Mouse (Mus musculus) ZHBTc4 (cell line): ENCODE measurements around the gene Plxdc1.
A peak's percentile ranks its signal among the peaks of the same experiment; 100 is the strongest.

ENCODE experiments used
- DNase-seq: peaks from one replicate; pipeline ENCODE4 v3.0.0-alpha.2; 2011; ENCODE audit warnings: low read depth, low spot score

Gene Plxdc1

DNA sequence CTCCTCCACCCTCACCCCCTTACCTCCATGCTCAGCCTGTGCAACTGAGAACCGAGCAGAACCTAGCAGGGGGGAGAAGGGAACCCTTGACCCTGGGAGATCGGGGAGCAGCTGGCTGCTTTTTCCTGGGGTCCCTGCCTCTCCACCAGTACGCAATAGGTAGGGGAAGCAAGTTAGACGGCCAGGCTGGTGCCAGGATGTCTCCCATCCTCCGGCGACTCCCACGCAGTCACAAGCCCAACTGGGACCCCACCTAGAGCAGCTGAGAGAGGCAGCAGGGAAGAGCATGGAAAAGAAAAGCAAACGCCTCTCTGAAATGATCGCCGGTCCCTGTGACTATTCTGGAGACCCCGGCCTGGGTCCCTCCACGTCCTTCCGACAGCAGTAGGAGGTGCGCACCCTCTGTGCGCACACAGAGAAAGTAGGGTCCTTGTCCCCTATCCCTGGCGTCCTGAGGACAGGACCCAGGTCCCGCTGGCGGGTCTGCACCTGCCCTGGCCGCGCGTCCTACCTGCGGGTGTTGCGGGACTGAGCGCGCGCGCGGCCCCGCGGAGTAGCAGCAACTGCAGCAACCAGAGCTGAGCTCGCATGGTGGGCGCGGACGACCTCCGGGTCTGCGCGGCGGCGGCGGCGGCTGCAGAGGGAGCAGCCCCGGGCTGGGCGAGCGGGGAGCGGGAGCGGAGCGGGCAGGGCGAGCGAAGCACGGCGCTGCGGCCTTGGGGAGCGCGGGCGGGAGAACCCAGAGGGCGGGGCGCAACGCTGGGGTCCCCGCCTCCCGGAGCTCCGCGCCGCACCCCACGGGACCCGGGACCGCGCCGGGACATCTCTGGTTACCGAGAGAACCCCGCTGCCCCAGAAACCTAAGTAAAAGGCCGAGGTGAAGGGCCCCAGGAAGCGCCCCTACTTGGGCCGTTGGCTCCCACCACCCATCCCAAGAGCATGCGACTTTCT is at the start of gene Plxdc1:
Plxdc1 (minus strand) TSS at position 718 of the 951 bp plus-strand sequence.
- DNase-seq: peak; percentile 54

DNA sequence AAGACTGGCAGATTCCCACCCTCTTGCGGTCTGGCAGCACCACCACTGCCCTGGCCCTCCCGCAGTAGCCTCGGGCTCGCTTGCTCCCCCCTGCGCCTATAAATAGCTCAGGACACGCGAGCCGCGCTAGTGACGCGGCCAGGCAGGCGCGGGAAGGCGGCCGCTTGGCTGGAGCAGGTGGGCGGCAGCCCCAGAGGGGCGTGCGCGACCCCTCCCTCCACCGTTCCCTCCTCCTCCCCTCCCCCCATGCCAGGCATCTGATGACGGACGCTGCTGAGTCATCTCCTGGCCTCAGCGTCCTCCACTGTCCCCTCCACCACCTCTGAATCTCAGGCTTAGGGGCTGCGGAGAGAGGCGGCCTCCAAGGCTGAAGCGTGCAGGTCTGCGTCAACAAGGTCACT is 49.7 kb upstream of the Plxdc1 start:
- no peak for DNase-seq

DNA sequence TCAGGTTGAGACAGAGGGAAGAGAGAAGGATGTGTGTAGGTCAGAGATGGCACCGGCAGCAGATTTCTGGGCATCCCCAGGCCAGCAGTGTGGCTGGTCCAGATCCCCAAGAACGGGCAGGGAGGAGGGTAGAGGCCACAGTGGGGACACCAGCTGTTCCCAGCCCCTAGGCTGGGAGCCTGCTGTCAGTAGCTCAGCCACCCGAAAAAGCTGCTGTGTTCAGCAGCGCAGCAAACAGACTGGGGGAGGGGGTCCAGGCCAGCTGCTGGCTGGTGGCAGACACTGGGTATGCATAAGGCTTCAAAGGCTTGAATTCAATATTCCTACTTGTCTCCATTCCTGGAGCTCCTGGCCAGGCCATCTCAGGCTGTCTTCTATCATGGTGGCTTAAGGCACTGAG is 48.6 kb upstream of the Plxdc1 start:
- no peak for DNase-seq

DNA sequence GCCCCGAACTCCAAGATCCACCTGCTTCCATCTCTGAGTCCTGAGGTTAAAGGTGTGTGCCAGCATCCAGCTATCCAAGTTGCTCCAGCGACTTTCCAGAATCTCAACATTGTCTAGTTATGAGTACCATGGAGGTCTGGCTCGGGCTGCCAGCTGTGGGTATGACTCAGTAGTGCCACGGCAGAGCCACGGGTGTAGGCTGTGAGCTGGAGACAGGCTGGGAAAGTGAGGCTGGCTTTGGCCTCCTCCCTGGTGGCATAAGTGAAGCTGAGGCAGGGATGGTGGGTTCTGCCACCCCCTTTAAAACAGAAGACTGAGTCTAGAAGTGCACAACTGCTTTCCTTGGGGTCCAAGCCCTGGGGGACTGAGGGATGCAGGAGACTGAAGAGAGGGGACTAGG is 47.8 kb upstream of the Plxdc1 start:
- DNase-seq: no peak

DNA sequence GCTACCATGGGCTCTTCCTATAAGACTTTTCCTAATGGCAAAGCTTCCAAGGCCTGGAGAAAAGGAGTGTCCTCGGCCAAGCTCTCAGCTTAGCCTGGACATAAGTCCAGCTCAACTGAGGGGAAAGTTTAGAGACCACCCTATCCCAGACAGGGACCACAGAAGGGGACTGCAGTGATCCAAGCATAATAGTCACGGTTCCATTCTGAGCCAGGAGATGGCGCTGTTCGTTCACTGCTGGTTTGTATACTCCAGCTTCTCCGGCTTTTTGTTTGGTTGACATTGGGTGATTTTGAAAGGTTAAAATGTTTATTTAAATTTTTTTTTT is 45.2 kb upstream of the Plxdc1 start:
- DNase-seq: peak; percentile 82

DNA sequence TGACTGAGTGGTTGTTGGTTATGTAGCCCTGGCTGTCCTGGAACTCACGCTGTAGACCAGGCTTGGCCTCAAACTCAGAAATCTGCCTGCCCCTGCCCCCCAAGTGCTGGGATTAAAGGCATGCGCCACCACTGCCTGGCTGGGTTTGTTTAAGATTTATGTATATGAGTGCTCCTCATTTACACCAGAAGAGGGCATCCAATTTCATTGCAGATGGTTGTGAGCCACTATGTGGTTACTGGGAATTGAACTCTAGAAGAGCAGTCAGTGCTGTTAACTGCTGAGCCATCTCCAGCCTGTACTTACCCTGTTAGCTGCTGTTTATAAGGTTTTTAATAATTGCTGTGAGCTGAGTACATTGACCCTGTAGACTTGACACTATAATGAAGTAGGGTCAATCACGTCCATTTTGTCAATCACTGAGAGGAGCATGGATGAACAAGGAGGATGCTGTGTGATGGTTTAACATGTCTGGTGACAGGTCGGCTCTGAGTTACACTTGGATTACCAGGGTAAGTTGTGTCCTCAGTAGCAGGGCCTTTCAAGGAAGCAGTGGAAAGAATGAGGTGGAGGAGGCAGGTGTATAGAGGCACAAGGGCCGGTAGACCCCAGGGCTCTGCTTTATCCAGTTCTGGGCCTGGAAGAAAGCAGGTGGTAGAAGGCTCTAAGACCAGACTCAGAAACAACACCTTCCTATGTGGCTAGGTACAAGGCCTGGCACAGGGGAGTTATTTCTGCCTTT is 44.6 kb upstream of the Plxdc1 start:
- peak; percentile 62 for DNase-seq

DNA sequence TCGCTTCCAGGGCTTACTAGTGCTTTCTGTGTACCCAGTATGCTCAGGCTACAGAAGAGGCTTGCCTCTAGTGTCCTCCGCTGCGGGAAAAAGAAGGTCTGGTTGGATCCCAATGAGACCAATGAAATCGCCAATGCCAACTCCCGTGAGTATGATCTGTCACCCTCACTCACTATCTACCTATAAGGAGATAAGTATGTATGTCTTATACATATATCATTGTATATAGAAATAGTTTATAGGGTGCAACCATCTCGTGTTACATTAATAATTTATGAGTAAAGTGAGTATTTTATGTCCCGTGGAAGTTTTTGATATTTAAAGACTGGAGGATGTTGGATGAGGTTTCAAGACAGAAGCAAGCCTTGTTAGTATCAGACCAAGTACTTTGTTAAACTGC is 41.5 kb upstream of the Plxdc1 start:
- no peak for DNase-seq

DNA sequence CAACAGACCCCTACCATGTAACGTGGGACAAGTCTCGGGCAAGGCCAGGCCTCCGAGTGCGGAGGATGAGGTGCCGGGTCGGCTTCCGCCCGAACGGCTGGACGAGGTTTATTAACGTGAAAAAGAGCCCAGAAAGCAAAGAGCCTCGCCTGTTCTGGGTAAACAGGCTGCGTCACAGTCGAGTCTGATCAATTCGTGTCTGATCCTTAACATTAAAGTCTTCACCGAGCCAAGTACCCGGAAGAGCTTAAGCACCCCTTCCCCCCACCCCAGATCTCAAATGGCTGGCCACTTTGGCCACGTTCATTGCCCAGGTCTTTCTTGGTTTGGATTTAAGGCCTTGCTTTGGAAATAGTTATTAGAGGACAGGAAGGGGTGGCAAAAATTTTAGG is 41.0 kb upstream of the Plxdc1 start:
- DNase-seq: no peak

DNA sequence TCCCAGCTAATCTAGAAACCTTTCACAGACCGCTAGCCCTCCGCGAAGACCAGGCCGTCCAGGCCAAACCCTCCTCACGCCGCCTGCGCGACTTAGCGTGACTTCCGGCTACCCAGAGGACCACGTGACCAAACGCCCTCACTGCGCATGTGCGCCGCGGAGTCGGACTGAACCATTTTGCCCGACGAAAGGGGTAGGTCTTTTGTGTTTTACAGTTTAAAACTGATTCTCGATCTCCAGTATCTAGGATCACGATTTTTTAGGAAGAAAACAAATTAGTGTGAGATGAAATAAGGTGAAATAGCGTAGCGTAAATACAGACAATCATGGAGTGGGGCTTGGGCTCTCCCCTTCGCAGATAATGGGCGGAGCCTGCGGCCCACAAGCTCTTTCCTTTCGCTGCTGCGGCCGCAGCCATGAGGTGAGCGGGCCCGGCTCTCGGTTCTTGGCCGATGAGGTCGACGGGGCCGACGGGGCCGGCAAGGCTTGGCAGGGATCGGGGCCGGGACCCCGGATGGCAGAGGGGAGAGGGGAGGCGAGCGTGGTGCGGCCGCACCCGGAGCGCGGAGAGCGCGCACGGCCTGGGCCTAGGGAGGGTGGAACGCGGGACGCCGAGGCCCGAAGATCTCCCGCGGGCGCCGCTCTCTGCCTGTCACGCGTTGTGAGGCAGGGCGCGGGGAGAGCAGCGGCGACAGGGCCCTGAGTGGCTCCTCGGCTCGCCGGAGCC is 40.5 kb upstream of the Plxdc1 start, which contains the start of gene Rpl19:
Rpl19 (plus strand) TSS at position 141 of the 727 bp plus-strand sequence.
- DNase-seq: peak; percentile 94

DNA sequence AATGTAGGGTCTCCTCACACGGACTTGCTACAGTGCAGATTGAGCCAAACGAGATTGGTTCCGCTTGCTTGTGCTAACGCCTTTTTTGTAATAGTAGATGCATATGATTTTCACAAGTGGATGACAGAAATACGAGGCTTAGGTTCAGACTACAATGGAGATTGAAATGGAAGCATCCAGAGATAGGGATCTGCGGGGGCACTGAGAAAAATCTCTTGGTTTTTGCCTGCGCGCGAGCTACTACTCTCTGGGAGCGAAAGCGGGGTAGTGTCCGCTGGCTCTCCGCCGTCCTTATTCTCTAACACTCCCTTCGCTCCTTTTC is 40.0 kb upstream of the Plxdc1 start:
- no peak for DNase-seq

DNA sequence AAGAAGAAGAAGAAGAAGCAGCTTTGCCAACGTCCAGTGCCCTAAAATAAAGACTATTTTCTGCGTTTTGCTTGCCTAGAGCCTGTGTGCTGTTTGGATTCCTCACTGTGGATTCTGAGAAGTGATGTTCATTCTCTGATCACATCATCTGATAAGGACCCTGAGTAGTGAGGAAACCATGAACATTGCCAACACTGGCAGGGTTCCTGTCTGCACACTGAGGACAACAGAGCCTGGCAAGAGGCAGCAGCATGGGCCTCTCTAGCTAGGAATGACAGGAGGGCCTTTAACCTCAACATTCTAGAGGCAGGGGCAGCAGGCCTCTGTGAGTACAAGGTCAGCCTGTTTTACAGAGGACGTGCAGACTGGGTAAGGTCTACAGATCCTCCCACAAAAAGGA is 38.3 kb upstream of the Plxdc1 start:
- no peak for DNase-seq

DNA sequence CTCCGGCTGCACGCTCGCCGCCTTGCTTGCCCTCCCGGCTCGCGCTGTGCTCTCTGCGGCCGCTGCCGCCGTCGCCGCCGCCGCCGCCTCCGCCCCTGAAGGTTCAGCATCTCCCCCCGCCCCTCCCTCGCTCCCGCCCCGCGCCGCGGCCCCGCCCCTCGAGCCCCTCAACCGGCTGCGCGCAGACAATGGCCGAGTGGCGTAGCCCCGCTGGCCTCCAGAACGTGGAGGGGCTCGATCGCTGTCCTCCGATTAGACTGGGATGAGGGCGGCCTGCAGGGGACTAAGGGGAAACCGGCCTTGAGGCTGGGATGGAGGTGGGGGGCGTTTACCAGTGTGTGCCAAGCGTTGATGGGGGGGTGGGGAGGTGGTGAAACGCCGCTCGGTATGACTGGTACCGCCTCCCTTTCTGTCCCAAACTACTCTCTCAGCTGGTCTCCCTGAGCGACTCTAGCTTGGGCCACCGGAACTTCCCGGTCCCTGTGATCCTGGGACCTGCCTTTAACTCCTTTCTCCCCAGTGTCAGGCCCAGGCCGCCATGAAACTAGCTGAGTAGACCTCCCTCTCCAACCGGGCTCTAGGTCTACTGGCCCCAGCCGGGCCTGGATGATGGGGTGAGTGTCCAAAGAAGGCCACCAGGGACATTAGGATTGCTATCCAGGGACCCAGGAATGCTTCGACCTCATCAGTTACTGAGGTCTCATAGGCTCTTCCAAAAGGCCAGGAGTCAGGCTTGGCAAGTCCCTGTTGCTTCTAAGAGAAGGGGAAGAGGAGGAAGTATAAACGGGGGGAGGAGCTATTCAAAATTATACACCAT is 36.5 kb upstream of the Plxdc1 start, which contains the start of gene Cacnb1:
Cacnb1 (minus strand) TSS at position 480 of the 817 bp plus-strand sequence.
- peak; percentile 79 for DNase-seq

DNA sequence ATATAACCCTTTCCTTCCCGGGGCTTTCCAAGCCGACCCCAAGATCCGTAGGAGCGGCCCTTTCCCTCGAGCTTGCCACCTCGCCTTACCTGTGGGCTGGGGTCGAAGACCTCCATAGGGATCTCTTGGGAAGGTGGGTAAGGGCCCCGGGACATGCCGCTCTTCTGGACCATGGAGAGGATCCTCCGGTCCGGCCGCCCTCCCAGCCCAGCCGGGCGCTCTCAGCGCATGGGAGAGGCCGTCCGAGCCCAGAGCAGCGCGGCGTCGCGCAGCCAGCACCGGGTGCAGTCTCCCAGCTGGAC is 36.0 kb upstream of the Plxdc1 start:
- no peak for DNase-seq

DNA sequence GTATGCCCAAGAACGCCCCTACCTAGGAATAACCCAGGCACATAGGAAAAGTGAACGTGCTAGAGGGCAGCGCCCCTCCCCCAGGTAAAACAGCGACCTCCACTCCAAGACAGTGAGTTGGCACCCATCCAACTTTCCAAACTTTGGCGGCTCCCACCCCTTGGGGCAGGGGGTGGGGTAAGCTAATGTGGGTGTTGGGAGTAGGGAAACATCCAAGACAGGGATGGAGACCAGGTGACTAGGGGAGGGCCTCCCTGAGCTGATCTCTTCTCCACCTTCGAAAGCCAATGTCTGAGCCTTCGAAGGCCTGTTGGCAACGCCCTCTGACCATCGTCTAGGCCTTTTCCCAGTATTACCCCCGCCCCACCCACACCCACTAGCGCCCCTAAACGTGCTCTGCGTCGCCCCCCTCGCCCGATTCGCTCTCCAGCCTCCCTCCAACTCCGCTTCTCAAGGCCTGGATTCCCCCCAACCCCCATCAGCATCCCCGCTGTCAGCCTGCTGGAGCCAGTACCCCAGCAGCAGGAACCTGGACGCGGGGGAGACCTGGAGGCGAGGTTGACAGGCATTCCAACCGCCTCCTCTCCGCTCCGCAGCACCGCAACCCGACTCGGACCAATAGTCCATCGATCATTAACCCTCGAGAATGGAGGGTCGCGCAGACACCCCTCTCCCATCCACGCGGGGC is 35.5 kb upstream of the Plxdc1 start:
- DNase-seq: peak; percentile 46

DNA sequence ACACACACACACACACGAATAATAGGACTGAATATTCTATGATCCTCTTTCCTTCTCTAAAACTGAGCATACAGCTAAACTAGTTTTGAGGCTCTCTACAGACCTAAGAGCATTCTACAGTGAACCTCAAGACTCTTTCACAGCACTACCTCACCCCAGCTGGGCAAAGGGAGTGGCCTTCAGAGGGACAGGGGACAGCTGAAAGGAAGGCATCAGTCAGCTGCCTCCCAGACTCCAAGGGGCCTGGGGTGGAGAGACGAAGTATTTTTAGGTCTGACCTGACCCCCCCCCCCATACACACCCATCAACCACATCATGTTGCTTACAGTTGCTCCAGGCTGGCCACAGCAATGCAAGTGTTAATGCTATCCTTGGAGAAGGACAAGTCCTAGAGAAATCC is 34.9 kb upstream of the Plxdc1 start:
- no peak for DNase-seq

DNA sequence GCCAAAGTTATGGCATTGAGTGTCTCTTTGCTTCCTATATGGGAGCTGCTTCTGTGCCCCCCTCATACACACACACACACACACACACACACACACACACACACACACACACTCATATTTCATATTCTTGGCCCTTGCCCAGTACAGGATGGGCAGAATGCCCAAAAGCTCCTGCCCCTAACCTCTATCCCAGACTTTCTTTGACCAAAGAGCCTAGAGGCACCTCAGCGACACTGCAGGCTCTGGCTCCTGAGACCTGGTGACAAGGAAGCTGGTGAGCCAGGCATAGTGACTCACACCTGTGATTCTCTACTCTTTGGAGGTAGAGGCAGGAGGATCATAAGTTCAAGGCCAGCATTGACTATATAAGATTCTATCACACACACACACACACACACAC is 34.5 kb upstream of the Plxdc1 start:
- no peak for DNase-seq

DNA sequence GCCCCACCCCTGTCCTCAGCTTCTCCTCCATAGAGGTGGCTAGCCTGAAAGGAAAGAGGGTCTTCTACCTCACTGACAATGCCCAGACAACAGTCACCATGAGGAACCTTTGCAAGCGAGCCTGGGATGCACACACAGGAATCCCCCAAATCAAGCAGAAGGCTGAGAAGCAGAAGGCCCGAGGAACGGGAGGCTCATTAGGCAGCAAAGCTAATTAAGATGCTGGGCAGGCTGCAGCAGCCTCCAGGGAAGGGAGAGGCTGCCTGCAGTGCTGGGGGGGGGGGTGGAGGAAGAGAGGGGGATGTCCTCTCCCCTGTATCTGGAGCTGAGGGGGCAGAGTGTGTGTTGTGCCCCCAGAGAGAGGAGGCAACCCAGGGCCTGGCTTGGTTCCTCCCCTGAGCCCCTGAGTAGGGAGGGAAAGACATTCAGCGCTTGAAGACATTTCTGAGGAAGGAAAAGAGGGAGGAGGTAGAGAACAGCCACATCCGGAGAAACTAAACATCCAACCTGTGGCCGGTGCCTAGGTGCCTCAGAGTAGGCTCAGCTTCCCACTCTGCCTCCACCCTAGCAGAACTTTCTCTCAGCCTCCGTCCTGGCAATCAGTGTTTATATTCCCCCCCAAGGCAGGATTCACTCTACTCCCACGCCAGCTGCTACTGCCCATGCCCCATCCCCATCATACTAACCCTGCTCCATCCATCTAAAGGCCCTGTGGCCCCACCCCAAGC is 33.8 kb upstream of the Plxdc1 start:
- no peak for DNase-seq

DNA sequence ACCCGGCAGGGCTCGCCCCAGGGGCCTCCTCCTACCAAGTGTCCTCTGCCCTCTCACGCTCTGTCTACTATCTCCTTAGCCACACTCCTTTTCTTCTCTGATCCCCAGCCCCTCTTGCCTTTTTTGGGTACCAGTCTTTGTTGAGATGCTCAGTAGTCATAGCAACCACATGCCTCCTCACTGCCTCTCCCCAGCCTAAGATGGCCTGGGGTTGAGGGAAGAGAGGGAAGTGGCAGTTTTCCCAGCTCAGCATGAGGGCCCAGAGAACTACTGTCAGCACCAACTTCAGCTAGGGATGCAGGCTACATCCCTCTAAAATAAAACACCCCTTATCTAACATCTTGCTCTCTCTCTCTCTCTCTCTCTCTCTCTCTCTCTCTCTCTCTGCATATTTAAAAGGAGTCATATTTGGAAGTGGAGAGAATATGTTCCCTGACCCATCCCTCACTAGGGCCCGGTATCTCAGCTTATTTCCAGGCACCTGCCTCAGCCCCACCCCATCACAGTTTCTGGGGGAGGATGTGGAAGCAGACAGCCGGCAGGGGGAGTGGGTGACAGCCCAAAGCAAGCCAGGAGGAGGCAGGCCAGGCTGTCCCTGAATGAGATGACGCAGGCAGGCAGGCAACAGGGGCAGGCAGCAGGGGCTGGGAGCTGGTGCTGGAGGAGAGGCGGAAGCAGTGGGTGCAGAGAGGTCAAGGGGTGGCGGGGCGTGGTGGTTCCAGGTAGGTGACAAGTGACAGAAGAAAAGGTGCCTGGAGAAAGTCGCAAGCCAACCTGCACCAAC is 32.8 kb upstream of the Plxdc1 start:
- peak; percentile 83 for DNase-seq

DNA sequence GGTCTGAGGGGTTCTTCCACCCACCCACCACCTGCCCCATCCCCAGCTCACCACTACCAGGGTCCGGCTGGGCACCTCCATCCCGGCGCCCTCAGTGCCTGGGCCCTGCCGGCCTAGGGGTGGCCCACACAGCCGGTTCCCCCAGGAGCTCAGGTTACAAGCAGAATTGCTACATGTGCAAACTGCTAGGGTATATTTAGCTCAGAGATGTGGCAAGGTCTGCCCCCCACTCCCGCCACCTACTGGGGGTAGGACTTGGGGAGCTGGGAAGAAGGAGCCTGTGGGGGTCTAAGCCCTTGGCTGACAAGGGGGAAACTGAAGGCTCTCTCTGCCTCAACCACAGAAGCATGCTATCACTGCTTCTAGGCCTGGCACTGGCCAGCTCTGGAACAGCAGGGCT is 32.0 kb upstream of the Plxdc1 start:
- DNase-seq: no peak

DNA sequence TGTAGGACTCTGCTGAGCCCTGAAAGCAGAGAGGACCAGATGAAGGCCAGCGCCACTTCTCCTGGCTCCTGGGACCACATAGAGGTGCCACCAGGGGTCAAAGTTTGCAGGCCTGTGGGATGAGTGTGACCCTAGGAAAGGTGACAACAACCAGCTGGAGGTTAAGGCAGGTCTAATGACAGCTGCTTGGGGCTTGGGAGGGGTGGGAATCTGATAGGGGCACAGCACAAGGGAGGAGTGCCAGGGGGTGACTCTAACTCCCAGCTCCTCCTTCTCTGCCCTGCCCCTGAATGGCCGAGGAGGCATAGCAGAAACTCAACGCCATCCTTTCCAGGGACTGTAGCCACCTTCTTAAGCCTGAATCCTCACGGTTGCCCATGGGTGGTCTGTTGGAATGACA is 30.6 kb upstream of the Plxdc1 start:
- no peak for DNase-seq
